Mouse (Mus musculus) CD8-positive naive resting alpha-beta T cell, adult 2 months (primary cell): Measurements from ENCODE around the gene Bcl3.

Source experiments
- DNase-seq, 2 experiments: peaks; one replicate each; pipeline ENCODE4 v3.0.0; 2022; ENCODE audit warnings: low read depth in 2 of 2, low spot score in 2 of 2

The Bcl3 gene

GRCm38 (mm10) chr7:19822604-19823058 is at the start of gene Bcl3:
TSS of gene Bcl3 (minus strand) at chr7:19822770.
- peak; percentile 42 for DNase-seq

GRCm38 (mm10) chr7:19871943-19872601 is 49.5 kb upstream of the Bcl3 start:
- DNase-seq = no peak

DNA sequence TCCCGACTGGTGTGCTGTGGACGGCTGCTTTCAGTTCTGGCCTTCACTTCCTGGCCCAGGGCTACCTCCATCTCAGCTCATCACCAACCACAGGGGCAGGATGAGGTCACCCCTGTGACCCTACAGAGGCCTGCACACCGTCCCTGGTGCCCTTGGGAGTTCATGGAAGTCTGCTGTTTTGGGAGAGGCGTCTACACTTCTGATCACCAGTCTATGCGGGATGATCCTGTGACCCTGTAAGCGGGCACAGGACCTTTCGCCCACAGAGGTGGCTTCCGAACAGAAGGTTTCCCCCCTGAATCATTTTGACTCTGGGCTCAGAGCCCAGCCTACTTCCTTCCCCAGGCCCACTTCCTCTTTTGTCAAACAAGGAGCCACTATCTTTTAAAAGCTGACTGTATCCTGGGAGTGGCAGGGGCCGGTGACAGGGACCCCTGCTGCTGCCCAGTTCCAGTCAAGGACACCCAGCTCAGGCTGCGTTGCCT is 48.6 kb upstream of the Bcl3 start:
- DNase-seq = no peak

- DNase-seq = no peak
Measured at GRCm38 (mm10) chr7:19867751-19868399, 45.3 kb upstream of the Bcl3 start.

GRCm38 (mm10) chr7:19866490-19866889 is 43.9 kb upstream of the Bcl3 start:
- DNase-seq = no peak

DNA sequence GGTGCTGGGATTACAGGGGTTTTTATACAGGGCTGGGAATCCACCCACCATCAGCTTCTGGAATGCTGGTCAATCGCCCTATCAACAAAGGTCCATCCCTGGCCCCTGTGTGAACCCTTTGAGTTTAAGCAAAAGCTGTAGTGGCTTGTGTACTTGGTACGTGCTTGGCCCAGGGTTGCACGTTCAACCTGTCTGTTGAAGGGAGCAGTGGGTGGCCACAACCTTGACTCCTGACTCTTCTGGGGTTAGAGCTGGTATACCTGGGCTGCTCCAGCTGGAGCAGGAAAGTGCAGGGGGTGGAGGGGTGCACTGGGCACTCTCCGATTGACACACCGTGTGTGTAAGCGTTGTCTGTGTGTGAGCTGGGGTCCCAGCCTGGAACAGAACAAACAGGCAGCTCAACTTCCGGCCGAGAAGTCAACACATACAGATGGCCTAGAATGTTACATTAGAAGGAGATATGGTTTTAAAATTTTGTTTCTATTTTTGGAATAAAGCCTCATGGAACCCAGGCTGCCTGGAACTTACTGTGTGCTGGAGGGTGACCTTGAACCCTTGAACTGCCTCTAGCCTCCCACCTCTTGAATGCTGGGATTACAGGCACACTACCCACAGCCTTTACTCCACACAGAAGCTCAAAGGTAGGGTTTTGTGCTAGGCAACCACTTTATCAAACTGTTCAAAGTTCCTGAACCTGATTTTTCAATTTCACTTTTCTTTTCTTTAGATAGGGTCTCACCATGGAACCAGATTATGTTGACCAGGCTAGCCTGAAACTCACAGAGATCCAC is 42.9 kb upstream of the Bcl3 start:
- DNase-seq = no peak

- no peak for DNase-seq
Measured at GRCm38 (mm10) chr7:19864241-19864640, 41.7 kb upstream of the Bcl3 start.

DNA sequence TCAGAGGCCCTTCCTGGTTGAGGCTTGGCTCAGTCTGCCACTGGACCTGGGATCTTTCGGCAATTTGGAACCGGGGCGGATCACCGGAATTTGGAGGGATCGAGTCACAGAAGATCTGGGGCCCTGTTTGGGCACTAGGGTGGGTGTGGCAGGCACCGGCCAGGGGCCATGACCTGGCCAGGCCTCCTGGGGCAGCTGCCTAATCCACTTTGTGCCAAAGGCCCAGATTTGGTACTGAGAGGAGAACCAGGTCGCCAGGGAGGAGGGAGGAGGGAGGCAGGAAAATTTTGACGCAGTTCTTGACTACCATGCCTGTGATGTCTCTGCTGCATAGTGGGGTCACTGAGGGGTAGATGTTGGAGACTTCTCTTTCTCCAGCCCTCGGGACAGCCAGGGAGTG is 38.6 kb upstream of the Bcl3 start, which contains the start of gene Ceacam16:
TSS of gene Ceacam16 (minus strand) at position 101 of the 400 bp plus-strand sequence.
- no peak for DNase-seq

DNA sequence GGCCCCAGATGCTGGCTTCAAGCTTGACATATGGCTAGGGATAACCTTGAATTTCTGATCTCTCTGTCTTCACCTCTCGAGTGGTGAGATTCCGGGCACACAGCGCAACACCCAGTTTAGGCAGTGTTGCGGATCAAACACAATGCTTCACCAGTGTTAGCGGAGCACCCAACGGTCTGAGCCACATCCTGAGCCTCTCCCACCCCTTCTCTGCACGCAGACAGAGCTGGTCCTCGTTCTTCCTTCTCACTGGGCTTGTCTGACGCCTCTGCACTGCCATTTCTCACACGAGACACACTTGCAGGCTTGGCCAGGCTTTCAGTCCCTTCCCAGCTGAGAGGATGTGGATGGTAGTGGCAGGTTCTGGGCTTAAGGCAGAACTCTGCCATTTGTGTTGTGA is 37.2 kb upstream of the Bcl3 start:
- no peak for DNase-seq

GRCm38 (mm10) chr7:19856283-19856682 is 33.7 kb upstream of the Bcl3 start:
- DNase-seq = no peak

- DNase-seq = no peak
Measured at GRCm38 (mm10) chr7:19855663-19856062, 33.1 kb upstream of the Bcl3 start.

DNA sequence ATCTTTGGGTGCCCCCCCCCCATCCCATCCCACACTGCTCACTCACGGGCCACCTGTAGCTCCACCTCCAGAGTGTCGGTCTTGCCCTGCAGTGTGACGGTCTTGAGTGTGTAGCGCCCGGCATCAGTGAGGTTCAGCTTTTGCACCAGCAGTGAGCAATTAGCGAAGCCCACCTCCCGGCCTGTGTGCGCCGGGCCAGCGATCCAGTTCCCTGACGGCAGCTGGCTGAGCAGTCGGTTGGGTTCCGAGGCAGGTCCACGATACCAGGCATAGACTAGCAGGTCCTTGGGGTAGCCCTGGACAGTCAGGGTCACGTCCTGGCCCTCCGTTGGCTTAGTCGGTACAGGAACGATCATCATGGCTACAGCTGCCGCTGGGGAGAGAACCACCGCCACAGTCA is 31.0 kb upstream of the Bcl3 start:
- no peak for DNase-seq

DNA sequence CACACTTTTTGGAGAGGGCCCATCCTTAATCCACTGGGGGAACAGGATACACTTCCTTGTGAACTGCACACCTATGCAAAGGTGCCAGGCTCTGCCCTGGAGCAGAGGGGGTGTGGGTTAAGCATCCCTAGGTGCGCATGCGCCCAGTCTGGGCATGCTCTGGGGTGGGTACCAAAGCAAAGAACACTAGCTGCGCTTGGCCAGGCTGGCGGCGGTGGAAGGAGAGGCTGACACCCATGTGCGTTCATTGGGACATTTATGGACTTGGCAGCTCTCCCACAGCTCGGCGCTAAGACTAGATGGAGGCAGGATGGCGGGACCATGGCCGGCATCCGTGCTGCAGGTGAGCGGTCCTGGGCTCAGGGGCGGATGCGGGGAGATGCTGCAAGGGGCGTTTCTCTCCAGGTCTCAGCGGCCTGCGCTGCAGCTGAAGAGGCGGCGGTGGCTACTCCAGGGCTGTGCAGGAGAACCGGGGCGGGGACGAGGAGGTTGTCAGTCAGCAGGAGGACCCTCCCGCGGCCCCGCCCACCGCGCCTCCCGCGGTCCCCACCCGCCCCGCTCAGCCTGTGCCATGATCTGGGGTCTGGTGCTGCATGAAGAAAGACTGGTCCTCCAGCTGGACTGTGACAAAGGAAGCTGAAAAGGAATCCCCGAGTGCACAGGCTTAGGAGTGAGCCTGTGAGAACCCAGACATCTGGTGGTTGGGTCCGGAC is 29.4 kb upstream of the Bcl3 start, which contains the start of gene Gm19345:
TSS of gene Gm19345 (plus strand) at position 146 of the 713 bp plus-strand sequence.
- DNase-seq = no peak

GRCm38 (mm10) chr7:19844521-19845171 is 22.1 kb upstream of the Bcl3 start:
- DNase-seq = no peak

DNA sequence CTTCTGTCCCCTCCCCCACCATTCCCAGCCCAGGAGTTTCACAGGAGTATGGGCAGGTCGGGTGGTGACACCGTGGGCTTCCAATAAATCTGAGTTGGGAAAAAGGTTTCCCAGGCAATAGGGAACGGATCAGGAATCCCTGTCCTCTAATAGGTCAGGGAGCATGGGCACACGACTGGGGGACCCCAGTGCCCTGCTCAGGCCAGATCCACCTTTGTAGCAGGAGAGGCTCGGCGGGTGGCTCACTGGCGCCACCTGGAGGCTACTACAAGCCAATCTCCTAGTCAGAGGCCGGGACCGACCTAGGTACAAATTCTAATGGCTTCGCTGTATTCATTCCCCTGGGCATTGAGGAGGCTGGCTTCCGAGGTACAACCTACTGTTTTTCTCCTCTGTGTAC is 21.0 kb upstream of the Bcl3 start:
- peak; percentile 67 to 75 for DNase-seq

- DNase-seq = no peak
Measured at GRCm38 (mm10) chr7:19842885-19843504, 20.4 kb upstream of the Bcl3 start.

DNA sequence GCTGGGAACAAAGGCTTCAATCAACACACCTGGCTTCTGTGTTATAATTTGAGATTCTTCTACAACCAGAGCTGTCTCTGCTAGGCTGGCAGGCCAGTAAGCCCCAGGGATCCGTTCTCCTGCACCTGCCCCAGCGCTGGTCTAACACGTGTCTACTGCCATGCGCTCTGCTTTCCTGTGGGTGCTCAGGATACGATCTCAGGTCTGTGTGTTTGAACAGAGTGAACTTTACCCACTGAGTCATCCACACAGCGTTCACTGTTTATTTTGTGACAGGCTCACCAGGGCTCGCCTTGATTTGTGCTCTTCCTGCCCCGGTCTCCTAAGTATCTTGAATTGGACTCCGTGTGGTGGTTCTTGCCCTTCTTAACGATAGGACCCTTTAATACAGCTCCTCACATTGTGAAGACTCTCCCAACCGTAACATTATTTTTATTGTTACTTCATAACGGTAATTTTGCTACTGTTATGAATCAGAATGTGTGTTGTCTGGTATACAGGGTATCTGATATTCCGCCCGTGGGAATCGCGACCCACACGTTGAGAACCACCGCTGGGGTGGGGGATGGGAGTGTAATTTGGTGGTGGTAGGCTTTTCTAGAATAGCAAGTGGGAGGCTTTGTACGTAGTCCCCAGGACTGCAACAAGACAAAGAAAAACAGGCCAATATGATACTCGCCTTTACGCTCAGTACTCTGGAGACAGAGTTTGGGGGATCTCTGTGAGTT is 19.3 kb upstream of the Bcl3 start:
- no peak for DNase-seq

DNA sequence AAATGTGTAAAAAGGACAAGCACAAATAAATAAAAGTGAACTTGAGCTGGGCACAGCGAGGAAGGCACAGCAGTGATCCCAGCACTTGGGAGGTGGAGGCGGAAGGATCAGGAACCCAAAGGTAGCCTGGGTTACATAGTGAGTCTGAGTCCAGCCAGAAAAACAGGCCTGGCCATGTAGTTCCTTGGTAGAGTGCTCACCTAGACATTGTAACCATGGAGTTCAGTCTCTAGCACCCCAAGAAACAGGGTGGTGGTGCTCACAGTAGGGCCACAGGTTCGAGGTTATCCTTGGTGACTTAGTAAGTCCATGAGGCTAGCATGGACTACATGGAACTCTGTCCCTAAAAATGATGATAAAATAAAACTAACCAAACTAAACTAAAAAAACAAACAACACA is 18.4 kb upstream of the Bcl3 start:
- no peak for DNase-seq

GRCm38 (mm10) chr7:19840371-19840770 is 17.8 kb upstream of the Bcl3 start:
- DNase-seq = no peak
